Mouse (Mus musculus): Measurements from ENCODE around the gene Col4a2.

The Col4a2 gene

GRCm38 (mm10) chr8:11377391-11378210 is 65.0 kb downstream of the Col4a2 start:
- DNase-seq (ENCODE audit: extremely low read depth, low read depth, low spot score), result no peak

- no peak for DNase-seq (ENCODE audit: extremely low read depth, low read depth, low spot score)
These were observed 67.0 kb downstream of the Col4a2 start for GRCm38 (mm10) chr8:11379590-11379989.

- DNase-seq (ENCODE audit: extremely low read depth, low read depth, low spot score), result no peak
These were observed 68.9 kb downstream of the Col4a2 start for GRCm38 (mm10) chr8:11381544-11381943.

GRCm38 (mm10) chr8:11382059-11382810 is 69.6 kb downstream of the Col4a2 start:
- DNase-seq (ENCODE audit: extremely low read depth, low read depth, low spot score), result no peak

- DNase-seq (ENCODE audit: extremely low read depth, low read depth, low spot score), result peak; percentile 96
These were observed 70.3 kb downstream of the Col4a2 start for GRCm38 (mm10) chr8:11382933-11383332.

DNA sequence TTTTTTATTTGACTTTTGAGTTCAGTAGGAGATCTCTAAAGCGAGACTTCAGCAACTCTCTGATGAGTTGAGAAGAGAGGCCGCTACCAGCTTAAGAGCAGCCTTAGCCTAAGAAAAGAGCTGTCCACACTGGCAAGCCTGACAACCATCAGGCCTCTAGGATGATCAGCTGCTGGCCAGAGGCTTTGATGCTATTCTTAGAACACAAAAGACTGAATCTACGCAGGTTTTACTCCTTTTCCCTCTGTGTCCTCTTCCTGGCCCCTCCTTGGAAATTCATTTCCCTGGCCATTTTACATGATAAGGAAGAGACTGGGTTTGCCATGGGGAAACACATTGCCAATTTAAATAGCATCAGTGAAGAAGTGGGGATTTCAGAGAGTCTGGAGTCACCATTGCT is 70.8 kb downstream of the Col4a2 start:
- no peak for DNase-seq (ENCODE audit: extremely low read depth, low read depth, low spot score)

DNA sequence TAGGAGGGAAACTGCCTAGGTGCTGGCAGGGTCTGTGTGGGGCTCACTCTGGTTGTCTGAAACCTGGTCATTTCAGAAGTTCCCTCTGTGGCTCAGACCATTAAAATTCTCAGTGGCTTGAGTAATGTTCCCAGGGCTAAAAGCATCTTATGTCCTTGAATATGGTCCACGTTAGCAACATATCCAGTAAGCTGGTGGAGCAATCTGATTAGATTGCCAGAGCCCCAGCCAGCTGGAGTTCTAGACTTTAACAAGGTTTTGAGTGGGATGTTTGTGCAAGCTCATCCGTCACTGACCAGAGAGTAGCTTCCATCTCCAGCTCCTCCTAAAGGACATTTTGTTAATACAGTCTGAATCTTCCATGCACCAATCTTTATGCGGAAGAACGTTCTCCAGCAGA is 72.2 kb downstream of the Col4a2 start:
- DNase-seq (ENCODE audit: extremely low read depth, low read depth, low spot score), result no peak

GRCm38 (mm10) chr8:11385272-11385905 is 72.8 kb downstream of the Col4a2 start:
- DNase-seq (ENCODE audit: extremely low read depth, low read depth, low spot score), result peak; percentile 63

- no peak for DNase-seq (ENCODE audit: extremely low read depth, low read depth, low spot score)
These were observed 74.7 kb downstream of the Col4a2 start for GRCm38 (mm10) chr8:11387282-11387681.

- DNase-seq (ENCODE audit: extremely low read depth, low read depth, low spot score), result peak; percentile 47
These were observed 76.9 kb downstream of the Col4a2 start for GRCm38 (mm10) chr8:11389275-11390050.

DNA sequence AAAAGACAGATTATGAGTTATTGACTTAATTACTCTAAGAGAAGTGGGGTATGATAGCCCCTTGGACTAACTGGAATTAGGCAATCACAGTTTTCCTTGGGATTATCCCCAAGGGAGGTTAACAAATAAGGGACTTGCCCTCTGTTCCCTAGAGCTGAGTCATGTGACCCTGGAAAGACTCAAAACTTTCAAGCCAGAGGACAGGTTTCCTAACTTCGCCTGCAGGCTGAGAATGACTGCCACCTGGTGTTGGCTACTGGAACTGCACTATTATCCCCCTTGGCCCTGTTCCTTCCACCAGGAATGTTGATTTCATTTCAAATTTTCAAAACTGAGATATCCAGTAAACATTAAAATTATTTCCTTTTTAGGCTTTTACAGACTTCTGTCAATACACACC is 80.1 kb downstream of the Col4a2 start:
- DNase-seq (ENCODE audit: extremely low read depth, low read depth, low spot score), result no peak

- DNase-seq (ENCODE audit: extremely low read depth, low read depth, low spot score), result no peak
These were observed 80.6 kb downstream of the Col4a2 start for GRCm38 (mm10) chr8:11393161-11393560.

DNA sequence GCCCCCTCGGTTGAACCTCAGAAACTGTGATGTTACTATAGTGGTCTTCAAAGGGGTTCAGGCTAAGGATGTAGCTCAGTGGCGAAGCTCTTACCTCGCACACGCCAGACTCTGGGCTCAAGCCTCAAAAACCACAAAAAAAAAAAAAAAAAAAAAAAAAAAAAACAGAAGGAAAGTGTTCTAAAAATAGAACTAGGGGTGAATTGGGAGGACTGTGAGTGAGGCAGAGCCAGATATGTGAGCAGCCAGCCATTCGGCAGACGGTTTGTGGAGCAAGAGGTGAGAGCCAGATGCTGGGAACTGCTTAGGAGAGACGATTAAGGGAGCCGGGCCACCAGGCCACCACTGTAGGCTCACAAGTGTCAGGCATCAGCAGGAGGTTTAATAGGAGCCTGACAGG is 81.0 kb downstream of the Col4a2 start:
- no peak for DNase-seq (ENCODE audit: extremely low read depth, low read depth, low spot score)

DNA sequence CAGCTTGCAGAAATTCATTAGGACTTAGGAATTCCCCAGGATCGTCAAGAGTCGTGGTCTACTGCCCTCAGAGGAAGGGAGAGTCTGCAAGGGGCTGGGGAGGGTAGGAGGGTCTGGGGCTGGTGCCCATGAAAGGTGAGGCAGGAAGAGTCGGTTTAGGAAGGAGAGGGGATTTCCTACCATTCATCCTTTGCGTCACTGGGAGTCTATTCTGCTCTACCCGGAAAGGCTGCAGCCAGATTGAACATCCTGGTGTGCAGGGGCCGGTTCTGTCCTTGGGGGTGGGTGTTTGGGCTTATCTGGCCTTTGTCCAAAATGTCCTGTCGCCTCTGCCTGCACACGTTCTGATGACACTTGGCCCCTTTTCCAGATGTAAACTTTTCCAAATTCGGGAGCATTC is 82.2 kb downstream of the Col4a2 start:
- DNase-seq (ENCODE audit: extremely low read depth, low read depth, low spot score), result no peak

GRCm38 (mm10) chr8:11395601-11396000 is 83.0 kb downstream of the Col4a2 start:
- no peak for DNase-seq (ENCODE audit: extremely low read depth, low read depth, low spot score)

GRCm38 (mm10) chr8:11396111-11396510 is 83.5 kb downstream of the Col4a2 start:
- no peak for DNase-seq (ENCODE audit: extremely low read depth, low read depth, low spot score)

GRCm38 (mm10) chr8:11397126-11397525 is 84.5 kb downstream of the Col4a2 start:
- peak; percentile 45 for DNase-seq (ENCODE audit: extremely low read depth, low read depth, low spot score)

DNA sequence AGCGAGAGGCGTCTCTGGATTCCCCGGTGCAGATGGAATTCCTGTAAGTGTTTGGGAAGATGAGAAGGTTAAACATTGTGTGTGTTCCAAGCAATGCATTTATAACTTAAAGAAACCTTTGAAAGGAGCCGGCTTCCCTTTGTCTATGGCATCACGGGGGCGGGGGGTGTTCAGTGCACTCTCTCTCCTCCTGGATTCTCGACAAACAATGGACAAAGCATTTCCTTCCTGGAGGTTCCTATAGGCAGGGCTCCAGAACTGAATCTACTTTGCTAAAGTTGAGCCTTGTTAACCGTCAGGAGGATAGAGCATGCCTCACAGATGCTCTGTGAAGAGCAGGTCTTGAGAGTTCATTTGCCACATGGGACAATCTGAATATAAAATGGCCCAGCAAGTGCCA is 87.1 kb downstream of the Col4a2 start:
- no peak for DNase-seq (ENCODE audit: extremely low read depth, low read depth, low spot score)

GRCm38 (mm10) chr8:11400244-11400643 is 87.6 kb downstream of the Col4a2 start:
- DNase-seq (ENCODE audit: extremely low read depth, low read depth, low spot score), result no peak

DNA sequence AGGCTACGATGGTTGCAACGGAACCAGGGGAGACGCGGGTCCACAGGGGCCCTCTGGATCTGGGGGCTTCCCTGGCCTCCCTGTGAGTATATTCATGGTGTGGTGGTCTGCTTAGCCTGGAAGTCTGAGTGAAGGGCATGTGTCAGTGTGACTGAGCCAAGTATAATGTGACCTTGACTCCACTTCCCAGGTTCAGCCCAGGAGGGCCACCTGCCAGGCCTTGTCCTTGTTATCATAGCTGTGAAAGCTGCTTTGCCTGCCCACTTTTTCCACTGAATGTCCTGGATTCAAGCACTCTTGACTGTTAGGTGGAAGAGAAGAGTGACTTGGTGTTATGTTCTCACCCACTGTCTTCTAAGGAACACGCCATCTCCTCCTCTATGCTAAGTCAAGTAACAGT is 88.6 kb downstream of the Col4a2 start:
- no peak for DNase-seq (ENCODE audit: extremely low read depth, low read depth, low spot score)

DNA sequence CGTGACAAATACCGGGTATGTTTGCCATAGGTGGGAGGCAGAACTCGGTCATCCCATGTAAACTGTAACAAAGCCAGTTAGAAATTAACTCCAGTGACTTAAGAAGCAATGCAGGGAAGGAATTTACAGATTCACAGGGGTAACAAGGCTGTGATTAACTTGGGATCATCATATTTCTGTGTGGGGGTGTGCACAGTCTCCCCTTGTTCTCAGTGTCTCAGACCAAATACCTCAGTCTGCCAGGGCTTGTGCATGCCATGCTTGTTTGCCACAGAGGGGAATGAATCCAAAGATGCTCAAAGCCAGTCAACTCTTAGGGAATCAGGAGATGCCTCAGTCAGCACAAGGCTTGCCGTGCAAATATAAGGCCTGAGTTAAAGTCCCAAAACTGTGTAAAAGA is 89.6 kb downstream of the Col4a2 start:
- no peak for DNase-seq (ENCODE audit: extremely low read depth, low read depth, low spot score)
